Mouse (Mus musculus): ENCODE measurements at regions not wholly inside any gene's neighbourhood (a gene's known extent, or its start where the extent isn't known, plus 50 kb on each side); places are given as distances from the start of the nearest gene placed in this dataset.

DNA sequence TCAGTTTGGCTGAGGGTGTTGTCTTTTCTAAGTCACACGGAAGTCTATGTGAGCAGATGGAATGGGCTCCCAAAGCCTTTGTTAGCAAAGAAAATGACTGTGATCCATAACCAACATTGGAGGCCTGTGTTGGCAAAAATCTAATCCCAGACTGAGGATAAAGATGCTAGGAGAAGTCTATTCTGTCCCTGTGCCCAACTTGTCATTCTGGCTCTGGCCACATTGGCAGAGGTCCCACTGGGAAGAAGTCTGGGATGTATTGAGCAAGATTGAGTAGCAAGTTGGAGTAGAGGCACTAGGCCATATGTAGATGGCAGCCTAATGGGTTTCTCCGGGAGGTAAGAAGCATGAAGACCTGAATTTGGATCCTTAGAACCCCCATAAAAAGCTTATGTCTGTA, 54.1 kb downstream of the Nog start:
- no peak for ATAC-seq (replicated peaks; ENCODE audit: low FRiP score, poor library complexity, severe bottlenecking)

DNA sequence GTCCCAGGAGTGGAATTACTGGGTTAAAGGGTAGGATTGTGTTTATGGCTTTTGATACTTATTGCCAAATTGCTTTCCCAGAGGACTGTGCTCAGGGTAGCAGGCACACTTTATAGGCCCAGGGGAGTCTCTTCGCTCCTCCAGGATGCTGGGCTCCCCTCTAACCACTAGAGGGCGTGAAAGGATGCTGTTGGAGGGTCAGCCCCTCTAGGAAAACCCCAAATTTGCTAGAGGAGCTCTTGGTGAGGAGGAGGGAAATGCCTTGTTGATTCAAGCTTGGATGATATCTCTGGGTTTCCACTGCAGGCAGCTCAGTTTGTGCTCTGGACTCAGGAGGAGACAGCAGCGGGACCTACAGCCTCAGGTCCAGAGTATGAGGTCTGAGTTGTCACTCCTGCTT, 58.8 kb downstream of the Nog start:
- ATAC-seq (replicated peaks; ENCODE audit: low FRiP score, poor library complexity, severe bottlenecking) = no peak

DNA sequence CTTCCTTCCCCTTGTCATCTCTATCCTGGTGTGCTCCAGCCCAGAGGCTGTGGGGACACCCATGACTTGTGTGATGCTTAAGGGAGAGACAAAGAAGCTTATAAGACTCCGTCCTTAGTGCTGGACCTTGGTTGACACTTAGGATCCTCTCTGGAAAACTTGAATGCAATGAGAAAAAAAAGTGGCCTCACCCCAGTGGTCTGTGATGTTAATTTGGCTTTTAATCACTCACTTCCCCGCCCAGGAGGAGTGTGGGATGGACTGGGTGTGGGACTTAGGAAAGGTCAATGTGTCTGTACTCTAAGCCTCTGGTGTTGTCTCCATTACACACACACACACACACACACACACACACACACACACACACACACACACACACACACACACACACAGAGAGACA, 60.0 kb downstream of the Nog start:
- ATAC-seq (replicated peaks; ENCODE audit: low FRiP score, poor library complexity, severe bottlenecking) = no peak

DNA sequence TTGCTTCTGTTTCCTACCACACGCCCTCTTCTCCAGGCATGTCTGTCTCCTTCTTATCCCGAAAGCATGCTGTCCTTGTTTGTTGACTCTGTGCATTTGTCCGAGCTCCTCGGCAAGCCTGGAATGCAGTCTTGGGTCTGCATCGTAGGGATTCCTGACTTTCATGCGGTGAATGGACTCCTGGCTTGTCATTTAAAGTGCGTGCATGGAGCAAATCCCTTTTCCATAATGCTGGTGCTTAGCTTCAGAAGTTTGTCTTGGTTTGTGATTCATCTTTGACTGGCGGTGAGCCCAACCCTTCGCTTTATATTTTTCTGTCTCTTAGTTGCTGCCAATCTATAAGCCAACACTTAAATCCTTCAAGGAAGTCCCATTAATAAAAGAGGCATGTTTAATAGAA, 62.2 kb downstream of the Nog start:
- ATAC-seq (replicated peaks; ENCODE audit: low FRiP score, poor library complexity, severe bottlenecking) = no peak

DNA sequence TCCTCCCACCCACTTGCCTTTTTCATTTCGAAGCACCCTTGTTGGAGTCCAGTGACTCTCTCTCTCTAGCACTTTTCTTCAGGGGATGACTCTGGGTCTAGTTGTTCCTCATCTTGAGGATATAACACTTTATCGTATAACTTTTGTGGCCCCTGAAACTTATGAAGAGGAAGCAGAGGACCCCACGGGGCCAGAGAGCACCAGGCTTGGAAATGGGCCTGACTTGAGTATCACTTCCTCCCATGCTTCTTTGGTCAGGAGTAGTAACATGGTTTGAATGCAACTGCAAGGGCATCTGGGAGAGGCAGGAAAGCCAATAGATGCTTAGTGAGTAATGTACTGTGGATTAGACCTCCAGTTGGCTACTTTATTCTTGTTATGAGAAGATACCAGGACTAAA, 65.2 kb downstream of the Nog start:
- ATAC-seq (replicated peaks; ENCODE audit: low FRiP score, poor library complexity, severe bottlenecking) = no peak

DNA sequence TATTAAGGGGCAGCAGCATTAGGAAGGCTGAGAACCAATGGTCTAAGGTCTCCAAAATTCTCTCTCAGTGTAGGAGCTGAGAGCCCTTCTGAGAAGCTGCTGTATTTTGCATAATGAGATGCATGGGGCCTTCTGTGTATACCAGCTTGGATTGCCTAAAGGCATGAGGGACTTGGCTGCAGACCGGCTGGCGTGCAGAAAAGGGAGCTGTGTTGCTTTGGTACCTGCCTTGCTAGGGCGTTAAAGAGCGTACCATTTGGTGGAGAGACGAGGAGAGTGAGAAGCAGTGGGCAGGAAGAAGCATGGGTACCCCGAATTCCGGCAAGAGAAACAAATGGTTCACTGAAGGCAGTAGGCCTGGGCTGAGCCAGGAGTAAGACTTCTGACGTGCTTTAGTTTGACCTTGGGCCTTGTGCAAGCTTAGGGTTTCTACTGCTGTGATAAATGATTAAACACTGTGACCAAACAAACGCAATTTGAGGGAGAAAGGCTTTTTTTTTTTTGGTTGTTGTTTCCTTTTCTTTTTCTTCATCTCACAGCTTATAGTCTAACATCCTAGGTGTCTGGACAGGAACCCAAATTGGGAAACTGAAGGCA, 69.2 kb downstream of the Nog start:
- no peak for ATAC-seq (replicated peaks; ENCODE audit: low FRiP score, poor library complexity, severe bottlenecking)

DNA sequence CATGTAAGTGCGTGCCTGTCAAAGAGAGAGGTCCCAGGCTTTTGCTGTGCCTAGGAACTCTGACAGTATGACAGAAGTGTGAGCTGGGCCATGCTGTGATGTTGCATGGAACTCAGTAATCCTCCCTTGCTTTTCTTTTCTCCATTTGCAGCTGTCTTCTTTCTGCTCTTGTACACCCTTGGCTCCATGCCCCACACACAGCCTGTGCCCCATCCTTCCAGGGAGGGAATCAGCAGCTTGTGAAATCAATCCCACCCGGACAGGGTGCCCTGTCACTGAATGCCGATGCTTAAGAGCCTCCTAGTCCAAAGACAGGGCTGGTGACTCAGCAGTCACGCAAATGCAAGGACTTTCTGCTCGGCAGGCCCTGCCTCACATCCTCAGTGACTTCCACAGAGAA, 72.4 kb downstream of the Nog start:
- ATAC-seq (replicated peaks; ENCODE audit: low FRiP score, poor library complexity, severe bottlenecking) = no peak

DNA sequence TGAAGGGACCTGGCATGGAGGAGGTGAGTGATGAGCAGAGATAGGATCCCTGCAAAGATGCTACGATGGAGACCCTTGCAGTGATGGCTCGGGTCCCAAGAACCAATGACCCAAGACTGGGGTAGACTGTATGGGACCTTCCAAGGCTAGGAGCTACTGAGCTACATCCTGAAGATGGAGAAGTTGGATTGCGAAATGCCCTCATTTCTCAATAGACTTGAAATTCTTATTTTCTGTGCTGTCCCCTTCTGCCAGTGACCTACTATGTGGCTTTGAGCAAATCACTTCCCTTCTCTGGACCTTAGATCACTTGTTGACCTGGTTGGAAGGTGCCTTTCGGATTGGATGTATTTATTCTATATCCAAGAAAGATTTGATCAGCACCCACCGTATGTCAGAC, 88.9 kb downstream of the Nog start:
- no peak for ATAC-seq (replicated peaks; ENCODE audit: low FRiP score, poor library complexity, severe bottlenecking)

DNA sequence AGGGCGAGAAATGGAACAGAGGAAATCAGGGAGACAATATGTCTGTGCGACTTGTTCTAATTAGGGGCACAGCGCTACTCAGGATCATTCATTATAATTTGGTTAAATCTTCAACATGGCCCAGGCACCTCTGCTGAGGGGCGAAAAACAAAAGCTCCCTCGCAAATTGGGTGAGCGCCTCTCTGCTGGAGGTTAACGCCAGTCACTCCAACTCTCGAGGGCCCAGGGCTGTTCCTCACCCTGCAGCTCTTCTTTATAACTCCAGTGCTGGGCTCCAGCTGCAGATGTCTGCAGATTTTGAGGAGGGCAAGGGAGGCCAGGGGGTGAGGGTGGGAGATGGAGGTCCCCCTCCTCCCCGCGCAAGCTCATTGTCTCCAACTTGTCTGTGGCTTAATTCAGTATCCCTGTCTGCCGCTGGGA, 92.6 kb downstream of the Nog start:
- ATAC-seq (replicated peaks; ENCODE audit: low FRiP score, poor library complexity, severe bottlenecking) = no peak

DNA sequence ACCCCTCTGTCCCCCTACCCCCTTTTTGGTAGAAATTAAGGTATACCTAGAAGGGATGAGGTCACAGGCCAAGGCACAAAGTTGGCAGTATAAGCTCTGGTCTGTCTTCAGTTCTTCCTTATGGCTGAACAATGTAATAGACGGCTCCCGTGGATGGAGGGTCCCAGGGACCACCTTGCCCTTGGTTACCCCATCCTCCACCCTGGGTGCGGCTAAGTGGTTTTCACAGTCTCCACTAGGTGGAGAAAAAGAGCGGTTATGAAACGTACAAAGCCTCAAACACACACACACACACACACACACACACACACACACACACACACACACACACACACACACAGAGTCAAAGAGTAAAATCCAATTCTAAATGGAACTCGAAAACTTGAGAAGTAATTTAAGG, 93.1 kb downstream of the Nog start:
- ATAC-seq (replicated peaks; ENCODE audit: low FRiP score, poor library complexity, severe bottlenecking) = no peak

DNA sequence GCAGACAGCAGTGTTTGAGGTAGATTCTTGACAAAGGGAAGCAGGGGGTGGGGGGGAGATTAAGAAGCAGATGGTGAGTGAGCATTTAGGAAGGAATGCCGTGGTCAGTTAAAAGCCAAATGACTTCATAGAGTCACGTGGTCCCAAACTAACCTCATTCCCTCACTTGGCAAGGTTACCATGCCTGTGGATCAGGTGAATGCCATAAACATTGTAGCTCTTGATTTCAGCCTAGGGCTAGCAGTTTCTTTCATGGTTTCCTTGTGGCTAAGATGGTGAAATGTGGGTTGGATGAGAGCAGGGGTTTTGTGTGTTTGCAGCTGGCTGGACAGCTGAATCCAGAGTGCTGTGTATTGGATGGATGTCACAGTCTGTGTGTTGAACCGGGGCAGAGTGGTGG, 95.3 kb downstream of the Nog start:
- no peak for ATAC-seq (replicated peaks; ENCODE audit: low FRiP score, poor library complexity, severe bottlenecking)

DNA sequence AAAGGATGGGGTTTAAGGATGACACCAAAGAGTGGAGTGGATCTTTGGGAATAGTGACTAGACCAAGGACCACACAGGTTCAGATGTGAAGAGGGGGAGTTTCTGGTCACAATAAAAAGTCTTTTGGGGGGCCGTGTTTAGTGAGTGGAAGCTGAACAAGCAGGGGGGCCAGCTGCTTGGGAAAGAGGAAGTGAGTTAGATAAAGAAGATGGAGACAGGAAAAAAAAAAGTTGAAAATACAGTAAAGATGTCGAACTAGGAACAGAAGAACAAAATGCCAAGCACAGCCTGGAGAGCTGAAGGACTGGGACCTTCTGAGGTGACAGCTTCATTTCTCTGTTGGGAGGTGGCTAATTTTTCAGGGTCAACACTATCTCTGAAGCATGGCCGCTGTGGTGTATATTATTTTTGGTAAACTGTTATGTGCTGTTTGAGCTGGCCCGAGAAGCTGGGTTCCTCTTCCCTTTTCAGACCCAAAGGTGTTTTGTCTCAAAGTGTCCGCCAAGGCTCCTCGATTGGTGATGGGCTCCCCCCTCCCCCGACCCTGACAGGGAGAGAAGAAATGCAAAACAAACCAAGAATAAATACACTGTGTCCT, 97.1 kb downstream of the Nog start:
- no peak for ATAC-seq (replicated peaks; ENCODE audit: low FRiP score, poor library complexity, severe bottlenecking)

DNA sequence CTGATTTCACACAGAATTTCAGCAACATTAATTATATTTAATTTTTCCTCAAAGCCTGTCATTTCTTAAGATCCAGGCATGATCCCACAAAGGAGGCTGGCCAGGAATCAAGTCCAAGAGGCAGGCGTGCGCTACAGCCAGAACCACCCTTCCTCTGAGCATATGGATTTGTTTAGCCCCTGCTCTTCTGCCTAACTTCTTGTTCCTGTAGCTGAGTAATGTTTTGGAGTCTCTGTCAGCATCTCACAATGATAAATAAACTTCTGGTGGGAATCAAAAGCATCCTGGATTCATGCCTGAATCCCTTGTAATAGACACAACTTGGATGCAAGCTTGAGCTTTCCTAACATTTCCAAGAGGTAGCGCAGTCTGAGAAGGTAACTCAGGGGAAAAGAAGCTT, 101.7 kb downstream of the Nog start:
- ATAC-seq (replicated peaks; ENCODE audit: low FRiP score, poor library complexity, severe bottlenecking) = no peak

DNA sequence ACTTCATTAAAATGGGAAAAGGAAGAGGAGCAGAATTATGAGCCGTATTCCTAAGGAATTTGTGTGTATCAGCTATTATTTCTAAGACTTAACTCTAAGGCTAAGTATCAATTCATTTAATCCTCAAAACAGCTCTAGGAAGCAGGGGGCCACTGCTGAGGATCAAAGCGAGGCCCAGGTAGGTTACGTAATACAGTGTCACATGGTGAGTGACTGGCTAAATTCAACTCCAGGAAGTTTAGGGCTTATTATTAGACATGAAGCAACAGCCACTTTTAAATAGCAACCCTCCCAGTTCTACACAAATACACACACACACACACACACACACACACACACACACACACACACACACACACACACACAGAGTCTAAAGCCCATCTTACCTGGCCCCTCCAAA, 109.3 kb downstream of the Nog start:
- ATAC-seq (replicated peaks; ENCODE audit: low FRiP score, poor library complexity, severe bottlenecking) = no peak

DNA sequence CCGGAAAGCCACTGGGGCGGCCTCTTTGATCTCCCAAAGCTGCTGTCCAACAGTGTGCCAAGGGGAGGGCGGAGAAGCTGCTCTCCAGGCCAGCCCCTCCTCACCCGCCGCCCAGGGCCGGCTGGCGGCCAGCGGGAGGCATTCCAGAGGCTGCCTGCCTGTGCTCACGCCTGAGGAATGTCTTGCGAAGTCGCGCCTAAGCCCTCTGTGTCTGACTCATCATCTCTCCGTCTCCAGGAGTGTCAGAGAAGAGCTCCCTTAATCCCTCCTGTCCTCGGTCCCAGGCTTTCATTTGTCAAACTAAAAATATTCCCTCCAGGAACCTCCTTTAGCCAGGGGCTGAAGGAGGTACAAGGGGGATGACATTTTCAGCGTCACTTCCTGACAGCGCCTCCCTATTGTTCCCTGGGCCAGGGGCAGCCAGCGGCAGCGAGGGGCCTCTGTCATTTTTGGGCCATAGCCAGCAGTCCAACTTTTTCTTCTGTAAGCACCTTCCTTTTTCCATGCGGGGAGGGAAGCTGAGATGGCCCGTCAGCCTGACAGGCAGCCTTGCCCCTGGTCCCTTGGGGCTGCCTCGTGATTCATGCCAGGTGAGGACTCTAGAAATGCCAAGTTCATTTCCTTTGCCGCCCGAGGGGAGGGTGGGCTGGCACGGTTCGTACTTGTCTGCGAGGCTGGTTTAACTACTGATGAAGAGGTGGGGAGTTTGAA, 113.4 kb downstream of the Gm525 start:
- ATAC-seq (replicated peaks; ENCODE audit: low FRiP score, poor library complexity, severe bottlenecking) = no peak

DNA sequence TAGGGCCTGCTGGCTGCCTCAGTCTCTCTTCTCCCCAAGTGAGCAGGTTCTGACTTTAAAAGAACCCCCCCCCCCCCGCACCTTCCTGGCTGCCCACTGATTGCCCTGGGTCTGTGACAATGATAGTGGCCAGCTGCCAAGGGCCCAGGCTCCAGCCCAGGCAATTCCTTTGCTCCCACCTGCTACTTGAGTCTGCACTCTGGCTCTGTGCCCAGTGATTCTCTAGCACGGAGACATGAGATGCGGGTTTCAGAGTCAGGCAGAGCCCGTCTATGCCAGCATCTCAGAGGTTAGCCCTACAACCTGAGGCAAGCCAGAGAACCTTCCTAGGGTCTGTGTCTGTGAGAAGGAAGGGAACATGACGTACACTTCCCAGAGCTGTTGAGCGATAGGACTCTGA, 112.2 kb downstream of the Gm525 start:
- no peak for ATAC-seq (replicated peaks; ENCODE audit: low FRiP score, poor library complexity, severe bottlenecking)

DNA sequence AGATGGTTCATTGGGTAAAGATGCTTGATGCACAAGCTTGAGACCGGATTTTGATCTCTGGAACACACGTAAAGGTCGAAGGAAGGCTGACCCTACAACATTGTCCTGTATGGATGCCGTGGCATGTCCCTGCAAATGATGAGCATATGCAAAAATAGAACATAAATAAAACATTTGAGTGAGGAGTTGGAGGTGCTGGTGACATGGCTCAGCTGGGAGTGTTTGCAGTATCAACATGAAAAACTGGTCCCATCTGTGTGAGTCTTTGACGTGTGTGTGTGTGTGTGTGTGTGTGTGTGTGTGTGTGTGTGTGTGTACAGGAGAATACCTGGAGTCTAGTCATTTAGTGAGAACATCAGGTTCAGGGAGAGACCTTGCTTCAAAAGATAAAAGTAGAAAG, 107.8 kb downstream of the Gm525 start:
- ATAC-seq (replicated peaks; ENCODE audit: low FRiP score, poor library complexity, severe bottlenecking) = no peak

DNA sequence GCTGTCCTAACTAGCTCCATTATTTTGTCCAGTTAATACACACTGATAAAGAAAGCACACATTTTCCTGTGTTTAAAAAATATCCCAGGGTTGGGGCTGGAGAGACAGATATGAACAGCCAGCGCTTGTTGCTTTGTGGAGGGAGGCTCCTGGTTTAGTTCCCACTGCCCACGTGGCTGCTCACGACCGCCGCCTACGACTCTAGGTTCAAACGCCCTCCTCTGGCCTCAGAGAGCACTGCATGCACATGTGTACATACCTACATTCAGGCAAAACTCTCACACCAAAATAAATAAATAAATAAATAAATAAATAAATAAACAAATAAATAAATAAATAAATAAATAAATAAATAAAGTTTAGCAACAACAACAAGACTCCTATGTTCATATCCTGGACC, 104.8 kb downstream of the Gm525 start:
- ATAC-seq (replicated peaks; ENCODE audit: low FRiP score, poor library complexity, severe bottlenecking) = no peak

DNA sequence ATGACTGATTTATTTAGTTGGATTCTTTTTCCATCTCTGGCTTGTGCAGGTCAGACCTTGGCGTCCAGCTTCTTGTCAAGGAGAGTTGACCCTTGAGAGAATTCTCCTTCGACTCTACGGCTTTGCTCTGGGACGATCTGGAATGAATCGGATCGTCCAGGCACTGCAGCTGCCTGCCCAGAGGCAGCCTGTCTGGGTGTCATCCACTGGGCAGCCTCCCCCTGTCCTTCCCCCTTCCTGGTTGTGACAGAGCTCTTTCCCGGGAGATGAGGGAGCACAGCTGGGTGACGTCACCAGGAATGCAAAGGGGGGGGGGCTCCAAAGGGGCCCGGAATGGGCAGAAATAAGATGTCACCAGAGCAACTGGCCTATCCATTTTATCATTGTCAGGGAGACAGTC, 101.9 kb downstream of the Gm525 start:
- no peak for ATAC-seq (replicated peaks; ENCODE audit: low FRiP score, poor library complexity, severe bottlenecking)

DNA sequence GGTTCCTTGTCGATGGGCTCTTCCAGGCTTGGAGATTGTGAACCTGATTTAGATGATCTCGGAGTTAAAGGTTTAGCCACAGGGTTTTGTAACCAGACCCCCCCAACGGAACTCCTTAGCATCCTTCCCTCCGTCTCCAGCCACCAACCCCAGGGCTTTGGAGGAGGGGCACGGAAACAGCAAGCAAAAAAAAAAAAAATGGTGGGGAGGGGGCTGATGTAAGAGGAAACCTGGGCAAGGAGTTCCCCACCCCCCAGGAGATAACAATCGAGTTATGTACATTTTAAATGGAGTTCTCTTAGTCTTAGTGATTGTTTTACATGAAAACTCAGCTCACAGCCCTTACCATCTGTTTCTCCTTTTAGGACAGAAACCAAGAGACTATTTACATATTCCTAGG, 101.3 kb downstream of the Gm525 start:
- ATAC-seq (replicated peaks; ENCODE audit: low FRiP score, poor library complexity, severe bottlenecking) = no peak

DNA sequence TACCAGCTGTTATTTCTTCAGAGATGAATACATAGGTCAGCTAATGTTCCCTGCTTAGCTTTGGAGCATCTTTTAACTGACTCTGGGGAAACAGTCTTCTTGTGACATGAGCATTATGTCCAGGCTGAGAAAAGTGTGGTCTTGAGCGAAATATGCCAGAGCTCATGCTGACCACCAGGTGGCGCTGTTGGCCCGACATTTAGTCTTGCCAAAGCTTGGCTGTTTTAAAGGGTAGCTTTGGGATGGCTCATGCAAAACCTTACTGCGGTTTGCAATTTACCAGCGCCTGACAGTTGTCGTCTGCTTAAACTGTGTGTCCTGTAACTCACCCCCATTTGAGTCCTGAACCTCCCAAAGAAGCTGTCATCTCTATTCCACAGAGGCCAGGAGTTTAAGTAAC, 91.6 kb downstream of the Gm525 start:
- 0 out of 2 replicates have a peak, but pooled peaks have one; percentile 34 for ATAC-seq (replicated peaks; ENCODE audit: low FRiP score, poor library complexity, severe bottlenecking)
